Mouse (Mus musculus) neural tube, embryonic 11.5 days (tissue): ENCODE results near the gene Calca. TPM values are rescaled to one million over a fixed set of nuclear protein-coding genes. Genes with fewer than 3 reads are reported as not detected.

Experiments
- ATAC-seq: fragments of 200-750 bp; cut with Nextera tagmentation; 2 replicates; pipeline ENCODE4 v1.8.0; 2017; ENCODE audit warnings: moderate number of reproducible peaks, mild to moderate bottlenecking, moderate TSS enrichment, moderate library complexity; ENCODE audit not compliant: insufficient read depth, low FRiP score, low TSS enrichment
- DNase-seq: peaks from one replicate; pipeline ENCODE4 v3.0.0-alpha.2; 2015; ENCODE audit warnings: low spot score
- H3K27ac ChIP-seq: fragments of 300-500 bp; sonication (generic); 2 replicates; pipeline ENCODE4 v1.5.1; 2014; ENCODE audit warnings: low read depth, mild to moderate bottlenecking, low read length
- H3K27me3 ChIP-seq: fragments of 300-500 bp; sonication (generic); 2 replicates; pipeline ENCODE4 v1.6.1; 2014; ENCODE audit warnings: mild to moderate bottlenecking, low read length, mixed read lengths; ENCODE audit not compliant: control insufficient read depth, insufficient read depth
- H3K36me3 ChIP-seq: fragments of 300-500 bp; sonication (generic); 2 replicates; pipeline ENCODE4 v1.6.1; 2014; ENCODE audit warnings: mild to moderate bottlenecking, low read length, moderate library complexity, mixed read lengths; ENCODE audit not compliant: control insufficient read depth, insufficient read depth
- H3K4me1 ChIP-seq: fragments of 300-500 bp; sonication (generic); 2 replicates; pipeline ENCODE4 v1.6.1; 2014; ENCODE audit warnings: low read length, mixed read lengths; ENCODE audit not compliant: control insufficient read depth, insufficient read depth
- H3K4me2 ChIP-seq: fragments of 300-500 bp; sonication (generic); 2 replicates; pipeline ENCODE4 v1.6.1; 2014; ENCODE audit warnings: low read depth, mild to moderate bottlenecking, moderate library complexity
- H3K4me3 ChIP-seq: fragments of 300-500 bp; sonication (generic); 2 replicates; pipeline ENCODE4 v1.5.1; 2014; ENCODE audit warnings: low read depth, low read length
- H3K9ac ChIP-seq: fragments of 300-500 bp; sonication (generic); 2 replicates; pipeline ENCODE4 v1.6.1; 2014; ENCODE audit warnings: mild to moderate bottlenecking, low read length
- H3K9me3 ChIP-seq: fragments of 300-500 bp; sonication (generic); 2 replicates; pipeline ENCODE4 v1.6.1; 2016; ENCODE audit warnings: low read length; ENCODE audit not compliant: control insufficient read depth
- WGBS: fragments of 180-500 bp; shearing (Covaris S2); extraction: QIAGEN DNeasy Blood & Tissue Kit; methylation state at CpG from one replicate; pipeline ENCODE4 v1.1.7; 2014; 5-methylcytosine and 5-hydroxymethylcytosine counted together
- polyA plus RNA-seq: library from polyadenylated mRNA; unstranded; fragments of >200 nt; fragmentation: Nextera tagmentation; extraction: Ambion mirVana; gene quantifications from 2 replicates; pipeline ENCODE4 v1.2.1, GENCODE M21; 2014

Calca gene
- 4.0 and 4.2 TPM in 2 replicates for polyA plus RNA-seq

GRCm38 (mm10) chr7:114636102-114636501, at the start of gene Calca:
Gene Calca (minus strand): TSS chr7:114636357.
- Histone ChIP-seq H3K27me3 (no peaks in the 10 kb centered on the region), H3K4me3 (peak within 1 kb of the TSS; percentile 33), H3K9ac (peak within 1 kb of the TSS; percentile 23; the same call in 1 of the 2 replicates), H3K4me2 (peak within 1 kb of the TSS; percentile 84), H3K9me3 (no peaks in the 10 kb centered on the region), H3K36me3 (no peaks in the 10 kb centered on the region), H3K4me1 (0 out of 2 replicates have a peak, but pooled peaks cover 5% of the 10 kb centered on the region), H3K27ac (no peak within 1 kb of the TSS)
- DNase-seq (peak; percentile 53), ATAC-seq (peak; percentile 77)
- WGBS = 0% methylated on average over 12 of the region's 12 CpGs

GRCm38 (mm10) chr7:114672697-114673096, 36.5 kb upstream of the Calca start:
- Histone ChIP-seq H3K27ac (no peak overlapping the region), H3K4me3 (no peak overlapping the region), H3K9ac (no peak overlapping the region), H3K36me3 (no peaks in the 10 kb centered on the region), H3K27me3 (no peaks in the 10 kb centered on the region), H3K4me1 (no peaks in the 10 kb centered on the region), H3K9me3 (no peaks in the 10 kb centered on the region), H3K4me2 (no peak overlapping the region)
- 29% methylated on average over 2 of the region's 2 CpGs for WGBS
- no peak for ATAC-seq
- DNase-seq = no peak

DNA sequence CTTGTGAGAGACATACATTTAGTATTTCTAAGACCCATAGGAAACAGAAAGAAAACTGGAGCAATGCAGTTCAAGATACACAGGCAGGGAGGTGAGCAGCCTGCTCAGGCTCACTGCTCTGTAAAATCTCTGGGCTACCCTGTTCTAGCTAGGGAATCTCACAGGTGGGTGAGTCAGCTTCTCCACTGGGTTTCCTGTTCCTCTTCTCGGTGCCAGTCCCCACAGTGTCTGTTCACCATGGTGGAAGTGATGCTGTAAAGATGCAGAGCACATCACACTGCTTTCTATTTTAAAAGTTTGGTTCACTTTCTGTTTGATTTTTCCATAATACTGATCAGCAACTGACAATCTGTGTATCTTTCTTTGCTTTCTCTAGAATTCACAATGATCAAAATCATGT, 35.2 kb upstream of the Calca start:
- H3K27ac ChIP-seq = no peak overlapping the region
- no peaks in the 10 kb centered on the region for H3K36me3 ChIP-seq
- no peak for ATAC-seq
- no peak overlapping the region for H3K4me3 ChIP-seq
- no peak overlapping the region for H3K9ac ChIP-seq
- 76% methylated on average over 1 of the region's 1 CpGs for WGBS
- no peaks in the 10 kb centered on the region for H3K4me1 ChIP-seq
- DNase-seq = no peak
- H3K9me3 ChIP-seq = no peaks in the 10 kb centered on the region
- H3K4me2 ChIP-seq = no peak overlapping the region
- no peaks in the 10 kb centered on the region for H3K27me3 ChIP-seq

DNA sequence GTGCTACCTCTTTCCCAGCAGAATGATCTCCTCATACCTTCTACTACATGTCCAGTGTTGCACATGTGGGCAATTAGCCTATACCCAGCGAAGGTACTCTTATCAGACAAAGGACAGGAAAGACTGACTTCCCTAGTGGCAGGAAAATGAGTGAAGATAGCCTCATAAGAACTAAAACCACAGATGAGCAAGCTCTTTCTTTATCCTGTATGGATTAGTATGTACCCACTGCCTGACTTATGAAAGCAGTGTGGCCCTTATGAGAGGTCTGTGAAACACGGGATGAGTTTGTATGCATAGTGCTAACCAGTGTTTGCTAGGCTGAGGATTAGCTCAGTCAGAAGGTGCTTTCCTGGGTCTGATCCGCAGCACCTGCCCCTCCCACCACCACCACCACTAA, 13.6 kb upstream of the Calca start:
- Histone ChIP-seq H3K4me3 (no peak overlapping the region), H3K4me1 (no peaks in the 10 kb centered on the region), H3K9me3 (no peaks in the 10 kb centered on the region), H3K4me2 (no peak overlapping the region), H3K27ac (no peak overlapping the region), H3K36me3 (no peaks in the 10 kb centered on the region), H3K27me3 (no peaks in the 10 kb centered on the region), H3K9ac (no peak overlapping the region)
- ATAC-seq (no peak), DNase-seq (no peak)
- 51% methylated on average over 3 of the region's 3 CpGs for WGBS

DNA sequence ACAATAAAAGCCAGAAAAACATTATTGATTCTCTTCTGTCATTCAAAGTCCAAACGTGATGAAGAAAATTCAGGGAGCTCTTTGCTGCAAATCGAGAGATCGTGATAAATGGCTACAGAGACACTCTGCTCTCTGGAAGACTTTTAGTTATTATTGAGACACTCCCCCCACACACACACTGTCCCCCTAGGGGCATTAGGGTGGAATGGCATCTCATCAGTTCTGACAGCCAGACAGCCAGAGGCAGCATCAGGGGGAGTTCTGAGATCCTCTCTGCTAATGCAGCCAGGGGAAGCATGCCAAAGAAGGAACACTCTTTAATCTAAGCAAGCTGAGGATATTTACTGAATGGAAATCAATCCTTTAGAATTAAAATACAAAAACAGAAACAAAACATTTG, 12.6 kb upstream of the Calca start:
- no peaks in the 10 kb centered on the region for H3K27me3 ChIP-seq
- H3K27ac ChIP-seq = no peak overlapping the region
- H3K4me2 ChIP-seq = no peak overlapping the region
- no peaks in the 10 kb centered on the region for H3K9me3 ChIP-seq
- ATAC-seq (no peak), DNase-seq (no peak)
- no peak overlapping the region for H3K4me3 ChIP-seq
- 63% methylated on average over 3 of the region's 3 CpGs for WGBS
- no peaks in the 10 kb centered on the region for H3K4me1 ChIP-seq
- no peak overlapping the region for H3K9ac ChIP-seq
- no peaks in the 10 kb centered on the region for H3K36me3 ChIP-seq

GRCm38 (mm10) chr7:114635569-114636101, 522 bp downstream of the Calca start:
- H3K27me3 ChIP-seq = no peaks in the 10 kb centered on the region
- ATAC-seq (peak; percentile 23; the same call in 1 of the 2 replicates), DNase-seq (peak; percentile 50)
- H3K9me3 ChIP-seq = no peaks in the 10 kb centered on the region
- peak overlapping the region; percentile 33 for H3K4me3 ChIP-seq
- WGBS = under 1% methylated on average over 20 of the region's 20 CpGs
- no peak overlapping the region for H3K27ac ChIP-seq
- H3K36me3 ChIP-seq = no peaks in the 10 kb centered on the region
- 0 out of 2 replicates have a peak, but pooled peaks cover 5% of the 10 kb centered on the region for H3K4me1 ChIP-seq
- H3K4me2 ChIP-seq = peak overlapping the region; percentile 84
- H3K9ac ChIP-seq = peak overlapping the region; percentile 23; the same call in 1 of the 2 replicates

- WGBS = 80% methylated on average over 7 of the region's 7 CpGs
- no peak for ATAC-seq
- DNase-seq = no peak
- Histone ChIP-seq H3K9ac (no peak overlapping the region), H3K4me2 (no peak overlapping the region), H3K4me1 (0 out of 2 replicates have a peak, but pooled peaks cover 5% of the 10 kb centered on the region), H3K36me3 (no peaks in the 10 kb centered on the region), H3K9me3 (no peaks in the 10 kb centered on the region), H3K4me3 (no peak overlapping the region), H3K27me3 (no peaks in the 10 kb centered on the region), H3K27ac (no peak overlapping the region)
These were observed 1.8 kb downstream of the Calca start for GRCm38 (mm10) chr7:114634386-114634785.

DNA sequence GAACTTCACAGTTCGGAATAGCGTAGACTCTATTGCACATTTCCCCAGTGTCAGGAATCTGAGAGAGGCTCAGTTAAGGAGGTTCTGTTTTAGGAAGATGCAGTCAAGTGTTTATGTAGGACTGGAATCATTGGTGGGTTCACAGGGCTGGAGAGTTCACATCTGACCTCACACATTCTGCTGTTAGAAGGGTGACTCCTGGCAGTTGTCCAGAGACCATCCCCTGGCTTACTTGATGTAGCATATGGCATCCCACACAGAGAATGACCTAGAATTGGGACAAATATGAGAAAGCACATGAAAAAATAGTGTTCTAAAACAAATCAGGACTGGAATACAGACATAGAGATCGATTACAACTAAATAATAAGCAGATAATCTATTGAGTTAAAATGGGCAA, 10.2 kb downstream of the Calca start:
- DNase-seq (no peak), ATAC-seq (no peak)
- no peaks in the 10 kb centered on the region for H3K9me3 ChIP-seq
- no peaks in the 10 kb centered on the region for H3K27me3 ChIP-seq
- no peaks in the 10 kb centered on the region for H3K4me1 ChIP-seq
- no peak overlapping the region for H3K9ac ChIP-seq
- no peak overlapping the region for H3K4me2 ChIP-seq
- 95% methylated on average over 3 of the region's 3 CpGs for WGBS
- no peaks in the 10 kb centered on the region for H3K36me3 ChIP-seq
- H3K27ac ChIP-seq = no peak overlapping the region
- H3K4me3 ChIP-seq = no peak overlapping the region

- DNase-seq = no peak
- no peak for ATAC-seq
- Histone ChIP-seq H3K4me2 (no peak overlapping the region), H3K36me3 (no peaks in the 10 kb centered on the region), H3K4me3 (no peak overlapping the region), H3K27ac (no peak overlapping the region), H3K27me3 (no peaks in the 10 kb centered on the region), H3K9me3 (no peaks in the 10 kb centered on the region), H3K4me1 (no peaks in the 10 kb centered on the region), H3K9ac (no peak overlapping the region)
- 90% methylated on average over 6 of the region's 6 CpGs for WGBS
These were observed 19.4 kb downstream of the Calca start for GRCm38 (mm10) chr7:114616759-114617158.
